Mouse (Mus musculus): ENCODE measurements around the gene Gm156. TPM values are rescaled to one million over a fixed set of nuclear protein-coding genes. Genes with fewer than 3 reads are reported as not detected.

Gm156 gene
- polyA plus RNA-seq (2012; rRNA removed), result not detected in 2 replicates

GRCm38 (mm10) chr6:129784170-129784569 is at the start of gene Gm156:
TSS of gene Gm156 (minus strand) at chr6:129784270.

GRCm38 (mm10) chr6:129740069-129740721 is 43.9 kb downstream of the Gm156 start, which contains the start of gene Klri2:
TSS of gene Klri2 (minus strand) at chr6:129740484.

GRCm38 (mm10) chr6:129717032-129717431 is 67.0 kb downstream of the Gm156 start, which contains the start of gene Klri1:
TSS of gene Klri1 (minus strand) at chr6:129717132.

Other genes starting within 250 kb of the Gm156 start
- gene Klre1, start 206.4 kb downstream of the Gm156 start, polyA plus RNA-seq (2012; rRNA removed), result 0.06 and 0.15 TPM in 2 replicates
- 0.23 TPM in 1 of 2 replicates, not detected in the other for gene Klrd1, start 192.5 kb downstream of the Gm156 start, polyA plus RNA-seq (2012; rRNA removed)
- 0.15 and 0.29 TPM in 2 replicates for gene Klrk1, start 160.4 kb downstream of the Gm156 start, polyA plus RNA-seq (2012; rRNA removed)
- not detected in 2 replicates for gene Klrc3, start 140.9 kb downstream of the Gm156 start, polyA plus RNA-seq (2012; rRNA removed)
- gene Klrc2, start 123.6 kb downstream of the Gm156 start, polyA plus RNA-seq (2012; rRNA removed), result not detected in 2 replicates
- not detected in 2 replicates for gene Klrc1, start 105.3 kb downstream of the Gm156 start, polyA plus RNA-seq (2012; rRNA removed)
- 0.06 TPM in 1 of 2 replicates, not detected in the other for gene Klri1, start 67.1 kb downstream of the Gm156 start, polyA plus RNA-seq (2012; rRNA removed)
- gene Klri2, start 43.8 kb downstream of the Gm156 start, polyA plus RNA-seq (2012; rRNA removed), result 0.01 TPM in 1 of 2 replicates, not detected in the other
- gene Gm17631, start 78.4 kb upstream of the Gm156 start, polyA plus RNA-seq (2012; rRNA removed), result not detected in 2 replicates
- gene Klra17, start 92.4 kb upstream of the Gm156 start, polyA plus RNA-seq (2012; rRNA removed), result not detected in 2 replicates
- gene Klra5, start 133.4 kb upstream of the Gm156 start, polyA plus RNA-seq (2012; rRNA removed), result not detected in 2 replicates
- not detected in 2 replicates for gene Klra6, start 242.7 kb upstream of the Gm156 start, polyA plus RNA-seq (2012; rRNA removed)